Comparison of ENCODE assay signal across 8 mouse cellular contexts in genomic region chr16:97356499-97357187, GRCm38 (mm10). TPM values are rescaled to one million over a fixed set of nuclear protein-coding genes. Genes with fewer than 3 reads are reported as not detected.
A peak's percentile ranks its signal among the peaks of the same experiment; 100 is the strongest.
DNase-seq lines count a peak whose midpoint lies in the region; ATAC-seq and TF ChIP-seq lines count a peak whose summit lies in the region.

Bace2 (plus strand) TSS chr16:97356742.

- peak within 1 kb of the TSS; percentile 99 for H3K4me2 ChIP-seq in hindbrain, embryonic 13.5 days

- H3K9ac ChIP-seq in hindbrain, embryonic 13.5 days, result peak within 1 kb of the TSS; percentile 68

- H3K4me1 ChIP-seq in hindbrain, embryonic 13.5 days (replicated peaks), result peaks cover 25% of the 10 kb centered on the region

- H3K9me3 ChIP-seq in hindbrain, embryonic 13.5 days, result no peaks in the 10 kb centered on the region

- peak; percentile 63 for ATAC-seq in hindbrain, embryonic 13.5 days (ENCODE audit: low FRiP score)

- peak; percentile 39 for DNase-seq in WW6 (ENCODE audit: low read depth, low spot score)
- peak; percentile 7 to 26 for DNase-seq in cerebellum, postnatal 36 days
- DNase-seq in gastrocnemius, adult 2 months, result peak; percentile 84
- DNase-seq in left cerebral cortex, postnatal 10 days (ENCODE audit: extremely low spot score in 1 of 2, low spot score in 2 of 2), result peak in 1 of 2 experiments; percentile 88
- peak; percentile 84 to 85 for DNase-seq in lung, postnatal 4 days
- peak; percentile 55 to 62 for DNase-seq in right cerebral cortex, postnatal 10 days (ENCODE audit: low spot score in 2 of 2)
- DNase-seq in yolk sac, embryonic 10.5 days (ENCODE audit: low spot score), result peak; percentile 72

- peaks cover 55% of the 10 kb centered on the region for H3K27me3 ChIP-seq in hindbrain, embryonic 13.5 days

- H3K36me3 ChIP-seq in hindbrain, embryonic 13.5 days, result no peaks in the 10 kb centered on the region

- under 1% methylated on average over 58 of the region's 58 CpGs for WGBS in hindbrain, embryonic 13.5 days

- peak within 1 kb of the TSS; percentile 80 for H3K4me3 ChIP-seq in gastrocnemius, adult 2 months
- peak within 1 kb of the TSS; percentile 56 for H3K4me3 ChIP-seq in hindbrain, embryonic 13.5 days

- peak within 1 kb of the TSS; percentile 82 for H3K27ac ChIP-seq in gastrocnemius, adult 2 months
- no peak within 1 kb of the TSS for H3K27ac ChIP-seq in hindbrain, embryonic 13.5 days

- peak; percentile 72 for TF ChIP-seq CTCF in gastrocnemius, adult 2 months (IDR thresholded peaks at IDR 0.05)

- intact Hi-C loops in gastrocnemius, adult 2 months (cut with DNase I), result no loop called here
- intact Hi-C loops in left cerebral cortex, postnatal 10 days (cut with DNase I), result loop anchor here (10.0 kb wide), 1 partner anchor 58 kb away; no protein-coding TSS in a partner anchor

RNA-seq across cellular contexts. Expression of gene Bace2, which starts in this region (rescaled TPM):
- 1 to 10 TPM; 1.1 to 2.9 TPM for total RNA-seq in gastrocnemius, adult 2 months (2021)
- polyA plus RNA-seq in hindbrain, embryonic 13.5 days (2015; fragmentation: Nextera tagmentation; extraction: Ambion mirVana), result 3.6 and 3.9 TPM in 2 replicates
- total RNA-seq in left cerebral cortex, postnatal 10 days (2021), result 10 to 100 TPM; 10.3 to 12.7 TPM
